Comparison of ENCODE assay signal across 12 mouse cellular contexts in the genomic region with DNA sequence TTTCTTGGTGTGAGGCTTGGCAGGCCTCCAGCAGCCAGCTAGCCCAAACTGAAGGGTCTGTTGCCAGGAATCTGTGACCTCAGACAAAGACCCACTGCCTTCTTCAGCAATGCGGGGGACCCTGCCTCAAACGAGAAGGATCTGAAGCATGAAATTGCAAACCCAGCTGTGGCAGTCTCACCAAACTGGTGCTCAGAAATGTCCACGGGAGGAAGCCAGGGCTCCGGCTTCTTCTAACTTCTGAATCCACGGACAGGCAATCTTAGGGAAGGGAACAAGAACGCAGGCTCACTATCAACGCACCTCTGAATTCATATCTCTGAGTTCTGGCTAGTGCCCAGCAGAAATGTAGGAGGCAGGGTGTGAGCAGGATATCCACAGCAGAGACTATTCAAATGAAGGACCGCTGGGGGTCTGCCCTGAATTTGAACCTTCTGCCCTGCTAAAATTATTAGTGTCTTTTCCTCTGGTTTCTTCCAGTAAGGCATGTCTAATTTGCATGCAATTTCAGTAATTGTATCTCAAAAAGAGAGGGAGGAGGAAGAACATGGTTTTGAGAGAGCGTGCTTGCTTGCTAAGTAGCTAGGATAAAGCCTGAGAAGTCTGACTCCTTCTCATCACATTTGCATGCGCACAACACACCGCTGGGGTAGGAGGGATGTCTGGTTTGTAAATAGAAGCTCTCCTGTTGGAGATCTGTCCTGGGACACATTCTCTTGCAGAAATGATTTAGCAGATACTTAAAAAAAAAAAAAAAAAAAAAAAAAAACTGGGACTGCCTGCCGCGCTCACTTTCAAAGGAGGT. TPM values are rescaled to one million over a fixed set of nuclear protein-coding genes. Genes with fewer than 3 reads are reported as not detected.
DNase-seq lines count a peak whose midpoint lies in the region; ATAC-seq and TF ChIP-seq lines count a peak whose summit lies in the region.
"Had no signal": no experiment of that assay in that cellular context is flagged by ENCODE, and none has a peak within 500 bp of the region (broad histone marks: within the 10 kb centered on the region; RNA-seq: fewer than 3 reads in every experiment).

No protein-coding gene starts in this region.

- WGBS in liver, adult 2 months = 69% methylated on average over 13 of the region's 13 CpGs
- 51% methylated on average over 13 of the region's 13 CpGs for WGBS in liver, embryonic 11.5 days
- 5% methylated on average over 13 of the region's 13 CpGs for WGBS in forebrain, embryonic 16.5 days
- WGBS in midbrain, embryonic 10.5 days = 31% methylated on average over 13 of the region's 13 CpGs

- no peak for ATAC-seq in liver, embryonic 11.5 days (replicated peaks; ENCODE audit: low FRiP score)
- peak; percentile 71 for ATAC-seq in forebrain, embryonic 16.5 days
- ATAC-seq: intestine, embryonic 16.5 days had no signal

- H3K4me1 ChIP-seq in liver, adult 2 months (ENCODE audit: control insufficient read depth, insufficient read depth, low read length) = peaks cover 9% of the 10 kb centered on the region
- 0 out of 2 replicates have a peak, but pooled peaks cover 2% of the 10 kb centered on the region for H3K4me1 ChIP-seq in liver, embryonic 11.5 days (replicated peaks; ENCODE audit: control insufficient read depth, insufficient read depth, low read length)
- peaks cover 36% of the 10 kb centered on the region for H3K4me1 ChIP-seq in forebrain, embryonic 16.5 days (replicated peaks; ENCODE audit: control insufficient read depth, insufficient read depth, low read length)
- peaks cover 43% of the 10 kb centered on the region for H3K4me1 ChIP-seq in midbrain, embryonic 10.5 days

- no peak overlapping the region for H3K4me2 ChIP-seq in liver, embryonic 11.5 days
- H3K4me2 ChIP-seq in forebrain, embryonic 16.5 days (ENCODE audit: low read length) = peak overlapping the region; percentile 52

- no peak overlapping the region for H3K9ac ChIP-seq in liver, adult 2 months (ENCODE audit: low read depth, low read length)
- H3K9ac ChIP-seq in liver, embryonic 11.5 days (ENCODE audit: low read depth, low read length) = no peak overlapping the region
- peak overlapping the region; percentile 36; the same call in 1 of the 2 replicates for H3K9ac ChIP-seq in forebrain, embryonic 16.5 days (replicated peaks; ENCODE audit: low read depth, low read length)

- no peak overlapping the region for H3K4me3 ChIP-seq in liver, adult 2 months (ENCODE audit: insufficient read depth, low read depth, low read length)
- H3K4me3 ChIP-seq in liver, embryonic 11.5 days (ENCODE audit: low read depth, low read length) = no peak overlapping the region
- H3K4me3 ChIP-seq in forebrain, embryonic 16.5 days (replicated peaks; ENCODE audit: low read length) = peak overlapping the region; percentile 6; the same call in 1 of the 2 replicates
- H3K4me3 ChIP-seq in midbrain, embryonic 10.5 days = peak overlapping the region; percentile 24; the same call in 1 of the 2 replicates
- H3K4me3 ChIP-seq: left cerebral cortex, adult 2 months had no signal

- no peak for DNase-seq in liver, adult 2 months (ENCODE audit: extremely low read depth, low read depth, low spot score)
- DNase-seq in liver, embryonic 11.5 days (ENCODE audit: low spot score) = no peak
- DNase-seq in midbrain, embryonic 10.5 days (ENCODE audit: low spot score) = peak; percentile 40
- DNase-seq in B cell, adult 2 months = no peak
- DNase-seq in left cerebral cortex, adult 9 months (ENCODE audit: low spot score in 2 of 2) = no peak
- DNase-seq in cerebellum, adult 9-10 months = no peak
- DNase-seq: adrenal gland, adult 8-10 months; thymus, adult 2 months had no signal

- TF ChIP-seq CTCF in liver, adult 2 months (IDR thresholded peaks at IDR 0.05; ENCODE audit: low read depth, low read length) = no peak

- H3K36me3 ChIP-seq in liver, adult 2 months (ENCODE audit: control insufficient read depth, insufficient read depth, low read length) = no peaks in the 10 kb centered on the region
- H3K36me3 ChIP-seq in liver, embryonic 11.5 days (ENCODE audit: control insufficient read depth, insufficient read depth, low read length) = no peaks in the 10 kb centered on the region
- no peaks in the 10 kb centered on the region for H3K36me3 ChIP-seq in forebrain, embryonic 16.5 days (ENCODE audit: control insufficient read depth, insufficient read depth)
- H3K36me3 ChIP-seq in midbrain, embryonic 10.5 days = no peaks in the 10 kb centered on the region

- no peaks in the 10 kb centered on the region for H3K79me2 ChIP-seq in liver, adult 2 months (ENCODE audit: control insufficient read depth, insufficient read depth, low read length)

- peak overlapping the region; percentile 45 for H3K27ac ChIP-seq in liver, adult 2 months (replicated peaks; ENCODE audit: insufficient read depth, low read depth, low read length)
- H3K27ac ChIP-seq in liver, embryonic 11.5 days (ENCODE audit: low read depth, low read length) = no peak overlapping the region
- H3K27ac ChIP-seq in forebrain, embryonic 16.5 days (ENCODE audit: low read length) = peak overlapping the region; percentile 80
- H3K27ac ChIP-seq in midbrain, embryonic 10.5 days (replicated peaks) = peak overlapping the region; percentile 74
- H3K27ac ChIP-seq: left cerebral cortex, adult 2 months had no signal

- H3K27me3 ChIP-seq in liver, adult 2 months (ENCODE audit: control insufficient read depth, insufficient read depth, low read length) = no peaks in the 10 kb centered on the region
- H3K27me3 ChIP-seq in liver, embryonic 11.5 days (replicated peaks; ENCODE audit: control insufficient read depth, insufficient read depth, low read length) = no peaks in the 10 kb centered on the region
- H3K27me3 ChIP-seq in forebrain, embryonic 16.5 days (replicated peaks; ENCODE audit: control insufficient read depth, insufficient read depth, low read length) = no peaks in the 10 kb centered on the region
- peaks cover 72% of the 10 kb centered on the region for H3K27me3 ChIP-seq in midbrain, embryonic 10.5 days (ENCODE audit: low read depth, poor library complexity, severe bottlenecking)

- no peaks in the 10 kb centered on the region for H3K9me3 ChIP-seq in liver, embryonic 11.5 days (ENCODE audit: control insufficient read depth, low read length)
- H3K9me3 ChIP-seq in forebrain, embryonic 16.5 days (ENCODE audit: control insufficient read depth, low read length) = no peaks in the 10 kb centered on the region
- H3K9me3 ChIP-seq in midbrain, embryonic 10.5 days (replicated peaks) = no peaks in the 10 kb centered on the region

- TF ChIP-seq POLR2A in liver, adult 2 months (IDR thresholded peaks at IDR 0.05; ENCODE audit: extremely low read depth, insufficient read depth, low read length) = no peak

RNA-seq across cellular contexts. Expression of a gene that starts 51.5 kb away (rescaled TPM):
- 13.9 and 23.2 TPM in 2 replicates for total RNA-seq in liver, adult 2 months (2014; rRNA removed)
- polyA plus RNA-seq in liver, adult 2 months (2012; rRNA removed) = 28.2 and 44.3 TPM in 2 replicates
- polyA plus RNA-seq in liver, embryonic 11.5 days (2014; fragmentation: Nextera tagmentation; extraction: Ambion mirVana) = 27.5 and 29.4 TPM in 2 replicates
- 18.8 and 26.2 TPM in 2 replicates for polyA plus RNA-seq in forebrain, embryonic 16.5 days (2015; fragmentation: Nextera tagmentation; extraction: Ambion mirVana)
- polyA plus RNA-seq in midbrain, embryonic 10.5 days (2016; fragmentation: Nextera tagmentation; extraction: Ambion mirVana) = 49.2 and 49.5 TPM in 2 replicates
- total RNA-seq: common myeloid progenitor, adult 5-6 weeks had no signal

Comparison
In these comparisons a context has a peak if more than half of its experiments do, and no peak if none do; other contexts are left out.
1. H3K4me3 ChIP-seq: peak in forebrain, embryonic 16.5 days (single experiment) and midbrain, embryonic 10.5 days (single experiment); none in liver, adult 2 months (single experiment) and liver, embryonic 11.5 days (single experiment).